Mouse (Mus musculus) liver, adult (tissue): ENCODE results near the gene Fbxw20.
"Not testable (repeated sequence)": the region's sequence is repeated elsewhere in the genome, so short reads cannot be mapped to it uniquely, and the experiment has no call there.

Experiments
- GATA4 ChIP-seq: IDR thresholded peaks from 2 replicates; pipeline ENCODE4 v1.6.1; 2014; ENCODE audit warnings: mild to moderate bottlenecking, low read length; ENCODE audit not compliant: insufficient replicate concordance

Gene Fbxw20

DNA sequence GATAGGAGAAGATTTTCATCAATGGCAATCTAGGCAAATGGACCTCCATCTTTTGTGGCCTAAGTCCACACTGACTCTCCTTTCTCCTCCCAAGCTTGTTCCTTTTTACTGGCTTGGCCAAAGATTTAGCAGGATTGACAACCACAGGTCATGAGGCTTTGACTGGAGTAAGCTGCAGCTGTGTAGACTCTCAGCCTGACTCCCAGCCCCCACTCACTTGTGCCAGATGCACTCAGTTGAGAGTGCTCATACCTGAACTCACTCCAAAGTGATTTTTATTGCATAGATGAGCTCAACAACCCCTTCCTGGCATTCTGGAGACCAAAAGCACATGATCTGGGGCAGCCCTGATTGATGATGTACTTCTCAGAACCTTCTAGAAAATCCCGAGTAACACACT lies at the start of gene Fbxw20:
Gene Fbxw20, minus strand, starts transcription at position 101 of the 400 bp plus-strand sequence.
- no peak for TF ChIP-seq GATA4

DNA sequence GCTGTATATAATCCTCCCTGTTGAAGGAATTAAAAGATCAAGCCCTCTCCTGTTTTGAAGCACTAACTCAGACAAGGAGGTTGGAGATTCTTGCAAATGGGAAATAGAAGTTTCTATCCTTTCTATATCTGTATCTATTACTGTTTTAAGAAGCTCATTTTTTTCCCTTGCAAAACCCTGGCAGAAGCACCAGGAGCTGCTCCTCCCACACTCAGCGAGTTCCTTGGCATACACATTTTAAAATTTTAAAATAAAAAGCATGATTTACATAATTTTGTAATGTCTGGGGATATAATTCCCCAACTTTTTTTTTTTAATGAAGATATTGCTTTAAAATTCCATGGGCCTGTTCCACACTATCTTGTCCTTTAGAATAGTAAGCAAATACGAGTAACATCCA lies 28.5 kb upstream of the Fbxw20 start:
- no peak for TF ChIP-seq GATA4

DNA sequence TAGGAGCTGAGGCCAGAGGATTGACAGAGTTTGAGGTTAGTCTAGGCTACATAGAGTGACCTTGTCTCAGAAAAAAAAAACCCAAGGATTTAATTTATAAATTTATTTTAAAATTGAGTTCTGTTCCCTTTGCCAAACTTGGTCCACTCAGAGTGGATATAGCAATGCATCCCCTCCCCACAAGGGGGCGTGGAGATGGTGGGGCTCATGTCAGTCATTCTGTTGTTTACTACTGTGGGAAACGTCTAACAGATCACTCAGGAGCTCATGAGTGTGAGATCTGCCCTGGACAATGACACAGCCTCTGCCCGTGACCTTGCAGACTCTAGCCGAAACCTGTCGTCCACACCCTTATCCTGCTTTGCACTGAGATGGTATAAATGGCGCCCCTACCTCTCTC lies 16.1 kb downstream of the Fbxw20 start:
- TF ChIP-seq GATA4 = no peak

DNA sequence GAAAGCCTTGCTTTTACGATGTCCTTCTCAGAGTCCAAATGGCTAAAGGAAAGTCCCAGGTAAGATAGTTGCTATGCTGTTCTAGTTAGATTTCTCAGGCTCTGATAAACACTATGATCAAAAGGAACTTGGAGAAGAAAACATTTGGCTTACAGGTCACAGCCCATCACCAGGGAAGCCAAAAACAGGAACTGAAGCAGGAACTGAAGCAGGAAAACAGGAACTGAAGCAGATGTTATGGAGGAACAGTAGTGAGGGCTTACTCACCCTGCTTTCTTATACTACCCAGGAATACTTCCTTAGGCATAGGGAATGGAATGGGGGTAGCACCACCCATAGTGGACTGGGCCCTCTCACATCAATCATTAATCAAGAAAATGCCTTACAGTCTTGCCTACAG lies 34.2 kb downstream of the Fbxw20 start:
- no peak for TF ChIP-seq GATA4

DNA sequence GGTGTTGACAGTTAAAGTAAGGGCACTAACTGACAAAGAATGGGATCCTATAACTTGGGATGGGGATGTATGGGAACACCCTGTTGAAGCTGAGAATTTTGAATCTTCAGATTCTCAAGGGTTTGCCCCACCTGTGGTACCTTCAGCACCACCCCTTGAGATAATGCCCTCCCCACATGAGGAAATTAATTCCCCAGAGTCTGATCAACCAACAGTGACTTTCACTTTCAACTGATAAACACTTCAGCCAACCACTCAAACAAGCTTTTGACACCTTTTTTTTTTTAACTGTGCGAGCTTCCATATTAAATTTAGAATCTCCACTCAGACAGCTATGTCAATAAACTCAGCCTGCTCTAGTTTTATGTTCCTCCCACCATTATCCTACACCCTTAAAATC lies 35.2 kb downstream of the Fbxw20 start:
- TF ChIP-seq GATA4 = no peak

DNA sequence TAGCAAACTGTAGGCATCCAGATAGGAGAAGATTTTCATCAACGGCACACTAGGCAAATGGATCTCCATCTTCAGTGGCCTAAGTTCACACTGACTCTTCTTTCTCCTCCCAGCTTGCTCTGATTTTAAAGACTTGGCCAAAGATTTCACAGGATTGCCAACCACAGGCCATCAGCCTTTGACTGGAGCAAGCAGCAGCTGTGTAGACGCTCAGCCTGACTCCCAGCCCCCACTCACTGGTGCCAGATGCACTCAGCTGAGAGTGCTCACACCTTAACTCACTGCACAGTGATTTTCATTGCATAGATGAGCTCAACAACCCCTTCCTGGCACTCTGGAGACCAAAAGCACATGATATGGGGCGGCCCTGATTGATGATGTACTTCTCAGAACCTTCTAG lies 38.7 kb downstream of the Fbxw20 start, which contains the start of gene Fbxw13:
Gene Fbxw13, minus strand, starts transcription at position 101 of the 400 bp plus-strand sequence.
- not testable (repeated sequence) for TF ChIP-seq GATA4

DNA sequence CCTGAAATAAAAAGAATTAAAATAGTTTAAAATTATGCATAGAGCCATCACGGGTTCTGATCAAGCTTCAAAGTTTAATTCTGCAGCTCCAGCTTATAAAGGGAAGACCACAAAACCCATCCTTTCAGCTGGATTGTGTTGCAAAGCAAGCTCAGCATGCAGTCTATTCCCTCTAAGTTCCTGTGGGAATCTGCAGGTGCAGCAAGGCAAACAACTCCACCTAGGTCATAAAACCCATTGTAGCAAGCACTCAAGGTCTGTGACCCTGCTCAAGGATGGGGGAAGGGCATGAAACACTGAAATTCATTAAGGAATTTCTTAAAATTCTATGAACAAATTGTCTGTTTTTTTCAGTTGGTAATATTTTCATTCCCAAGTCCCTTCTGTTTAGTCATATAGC lies 57.3 kb downstream of the Fbxw20 start:
- no peak for TF ChIP-seq GATA4

DNA sequence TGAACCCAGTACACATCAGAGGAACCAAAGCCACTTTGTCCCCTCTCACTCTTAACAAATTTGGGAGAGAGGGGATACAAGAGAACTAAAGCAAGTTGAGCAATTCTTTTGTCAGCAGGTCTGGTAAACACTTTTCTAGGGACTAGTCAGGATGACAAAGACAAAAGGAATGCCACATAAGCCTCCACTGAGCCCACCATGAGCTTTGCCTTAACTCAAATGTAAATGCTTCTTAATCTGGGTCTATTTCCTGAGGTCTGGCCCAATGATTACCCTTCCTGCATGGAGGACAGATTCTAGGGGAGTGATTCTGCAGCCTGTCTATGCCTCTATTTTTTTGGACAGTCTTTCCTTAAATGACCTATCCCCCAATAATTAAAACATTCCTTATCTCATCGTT lies 58.3 kb downstream of the Fbxw20 start:
- TF ChIP-seq GATA4 = no peak
